Mouse (Mus musculus): ENCODE measurements around the gene Hspb3. TPM values are rescaled to one million over a fixed set of nuclear protein-coding genes. Genes with fewer than 3 reads are reported as not detected.

The Hspb3 gene
- polyA plus RNA-seq (2016; fragmentation: Nextera tagmentation; extraction: Ambion mirVana), result 0.31 TPM in 1 of 2 replicates, not detected in the other

DNA sequence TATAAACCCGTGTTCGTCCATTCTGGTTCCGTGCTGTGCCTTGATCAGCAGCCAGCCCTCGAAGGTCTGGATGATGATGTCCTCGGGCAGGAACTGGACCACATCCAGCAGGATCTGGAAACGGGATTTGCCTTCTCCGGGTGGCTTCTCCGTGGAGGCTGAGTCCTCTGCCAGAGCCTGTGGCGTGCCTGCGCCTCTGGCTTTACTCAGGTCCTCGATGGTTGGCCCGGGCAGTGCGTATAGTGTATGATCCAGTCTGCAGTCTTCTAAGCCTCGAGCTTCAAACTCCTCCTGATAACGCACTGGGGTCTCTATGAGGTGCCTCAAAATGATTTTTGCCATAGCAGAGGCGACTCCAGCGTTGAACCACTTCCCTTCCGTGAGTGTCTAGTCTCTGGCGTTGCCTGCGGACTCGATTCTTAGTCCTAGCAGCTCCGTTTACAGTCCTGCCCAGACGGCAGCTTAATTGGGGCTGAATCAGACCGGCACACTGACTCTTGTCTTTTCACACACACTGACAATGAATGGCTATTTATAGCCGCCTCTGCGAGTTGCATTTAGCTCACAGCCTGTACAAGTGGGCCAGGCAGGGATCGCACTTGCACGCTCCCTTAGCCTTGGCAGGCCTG, at the start of gene Hspb3:
Hspb3 (minus strand) TSS at position 526 of the 629 bp plus-strand sequence.
- H3K27ac ChIP-seq (replicated peaks), result no peak within 1 kb of the TSS
- H3K27me3 ChIP-seq, result no peaks in the 10 kb centered on the region
- 73% methylated on average over 28 of the region's 28 CpGs for WGBS
- no peak within 1 kb of the TSS for H3K4me2 ChIP-seq (replicated peaks)
- H3K4me1 ChIP-seq, result peaks cover 9% of the 10 kb centered on the region; the same call in 1 of the 2 replicates
- H3K4me3 ChIP-seq, result no peak within 1 kb of the TSS
- ATAC-seq (ENCODE audit: low FRiP score, low read depth), result peak; percentile 52; the same call in 1 of the 2 replicates
- no peaks in the 10 kb centered on the region for H3K36me3 ChIP-seq
- H3K9ac ChIP-seq (replicated peaks), result no peak within 1 kb of the TSS
- H3K9me3 ChIP-seq, result no peaks in the 10 kb centered on the region

GRCm38 (mm10) chr13:113713186-113713585, 49.7 kb upstream of the Hspb3 start:
- Histone ChIP-seq H3K36me3 (no peaks in the 10 kb centered on the region), H3K9me3 (peaks cover 4% of the 10 kb centered on the region), H3K27me3 (0 out of 2 replicates have a peak, but pooled peaks cover 7% of the 10 kb centered on the region), H3K27ac (replicated peaks) (no peak overlapping the region), H3K4me1 (no peaks in the 10 kb centered on the region), H3K4me2 (replicated peaks) (no peak overlapping the region), H3K4me3 (no peak overlapping the region), H3K9ac (replicated peaks) (no peak overlapping the region)
- no peak for ATAC-seq (ENCODE audit: low FRiP score, low read depth)
- WGBS, result 67% methylated on average over 3 of the region's 3 CpGs

DNA sequence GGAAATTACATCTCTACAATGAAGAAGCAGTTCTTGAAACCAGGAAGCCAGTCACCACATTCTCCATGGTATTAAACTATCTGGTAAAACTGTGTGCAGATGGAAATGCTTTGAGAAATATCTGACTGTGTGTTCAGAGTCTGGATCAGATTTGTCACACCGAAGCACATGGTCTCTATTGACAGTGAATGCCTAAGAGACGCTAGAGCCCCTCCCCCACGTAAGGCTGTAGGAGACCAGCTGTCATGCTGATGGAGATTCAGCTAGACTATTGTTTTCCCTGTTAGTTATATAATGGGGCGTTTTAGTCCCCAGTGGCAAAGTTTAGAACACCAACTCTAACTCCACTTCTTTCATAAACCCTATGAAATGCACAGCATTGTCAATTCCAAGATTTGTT, 42.7 kb upstream of the Hspb3 start:
- peak; percentile 87 for ATAC-seq (ENCODE audit: low FRiP score, low read depth)
- Histone ChIP-seq H3K9me3 (no peaks in the 10 kb centered on the region), H3K4me1 (peaks cover 10% of the 10 kb centered on the region), H3K27me3 (0 out of 2 replicates have a peak, but pooled peaks cover 6% of the 10 kb centered on the region), H3K9ac (replicated peaks) (no peak overlapping the region), H3K4me3 (no peak overlapping the region), H3K36me3 (no peaks in the 10 kb centered on the region), H3K27ac (replicated peaks) (no peak overlapping the region), H3K4me2 (replicated peaks) (no peak overlapping the region)
- 8% methylated on average over 4 of the region's 4 CpGs for WGBS

DNA sequence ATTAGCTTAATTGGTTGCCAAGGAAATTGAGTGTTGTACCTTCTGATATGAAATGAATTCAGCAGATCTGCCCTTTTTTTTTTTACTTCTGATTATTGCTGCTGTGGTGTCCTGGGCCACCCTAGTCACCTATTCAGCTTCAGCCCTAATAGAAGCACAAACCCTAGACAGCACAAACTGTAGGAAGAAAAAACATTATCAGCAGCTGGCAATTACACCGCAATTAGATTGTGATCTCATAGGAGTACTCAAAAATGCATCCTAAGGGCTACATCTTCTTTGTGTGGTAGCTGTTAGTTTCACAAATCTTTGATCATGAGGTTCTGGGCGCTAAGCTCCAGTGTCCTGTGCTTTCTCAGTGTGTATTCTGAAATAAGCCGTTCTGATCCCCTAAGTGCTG, 37.7 kb upstream of the Hspb3 start:
- Histone ChIP-seq H3K9me3 (no peaks in the 10 kb centered on the region), H3K27me3 (0 out of 2 replicates have a peak, but pooled peaks cover 3% of the 10 kb centered on the region), H3K4me1 (peaks cover 27% of the 10 kb centered on the region), H3K36me3 (no peaks in the 10 kb centered on the region), H3K4me2 (replicated peaks) (no peak overlapping the region), H3K4me3 (no peak overlapping the region), H3K27ac (replicated peaks) (no peak overlapping the region), H3K9ac (replicated peaks) (no peak overlapping the region)
- WGBS, result 61% methylated on average over 3 of the region's 3 CpGs
- ATAC-seq (ENCODE audit: low FRiP score, low read depth), result no peak

GRCm38 (mm10) chr13:113699928-113700327, 36.5 kb upstream of the Hspb3 start:
- peaks cover 22% of the 10 kb centered on the region for H3K4me1 ChIP-seq
- 0 out of 2 replicates have a peak, but pooled peaks cover 3% of the 10 kb centered on the region for H3K27me3 ChIP-seq
- 78% methylated on average over 8 of the region's 8 CpGs for WGBS
- H3K36me3 ChIP-seq, result no peaks in the 10 kb centered on the region
- no peak overlapping the region for H3K4me3 ChIP-seq
- no peak for ATAC-seq (ENCODE audit: low FRiP score, low read depth)
- no peak overlapping the region for H3K27ac ChIP-seq (replicated peaks)
- no peak overlapping the region; the same call in 1 of the 2 replicates for H3K4me2 ChIP-seq (replicated peaks)
- H3K9ac ChIP-seq (replicated peaks), result no peak overlapping the region
- H3K9me3 ChIP-seq, result no peaks in the 10 kb centered on the region

DNA sequence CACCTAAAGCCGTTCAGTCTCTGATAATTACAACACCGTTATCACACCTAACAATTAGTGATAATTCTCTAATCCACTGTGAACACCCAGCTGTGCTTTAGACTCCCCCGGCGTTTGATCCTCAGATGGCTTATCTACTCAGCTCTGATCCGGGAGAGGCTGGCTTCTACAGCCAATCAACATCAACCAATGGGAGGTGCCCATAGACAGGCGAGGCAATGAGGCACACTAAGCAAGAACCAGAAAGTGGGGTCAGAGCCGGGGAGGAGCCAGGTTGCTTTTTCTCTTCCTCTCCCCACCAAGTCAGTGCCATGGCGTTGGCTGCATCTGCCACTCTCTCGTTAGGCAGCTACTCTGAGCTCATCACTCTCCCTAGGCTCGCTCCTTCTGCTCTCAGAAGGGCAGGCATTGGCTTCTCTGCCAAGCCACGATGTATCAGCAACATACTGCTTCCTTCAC, 36.0 kb upstream of the Hspb3 start:
- WGBS, result 27% methylated on average over 11 of the region's 11 CpGs
- Histone ChIP-seq H3K4me1 (peaks cover 22% of the 10 kb centered on the region), H3K9me3 (no peaks in the 10 kb centered on the region), H3K9ac (replicated peaks) (no peak overlapping the region), H3K36me3 (no peaks in the 10 kb centered on the region), H3K27me3 (0 out of 2 replicates have a peak, but pooled peaks cover 3% of the 10 kb centered on the region), H3K4me3 (no peak overlapping the region), H3K27ac (replicated peaks) (no peak overlapping the region), H3K4me2 (replicated peaks) (no peak overlapping the region; the same call in 1 of the 2 replicates)
- ATAC-seq (ENCODE audit: low FRiP score, low read depth), result peak; percentile 67

DNA sequence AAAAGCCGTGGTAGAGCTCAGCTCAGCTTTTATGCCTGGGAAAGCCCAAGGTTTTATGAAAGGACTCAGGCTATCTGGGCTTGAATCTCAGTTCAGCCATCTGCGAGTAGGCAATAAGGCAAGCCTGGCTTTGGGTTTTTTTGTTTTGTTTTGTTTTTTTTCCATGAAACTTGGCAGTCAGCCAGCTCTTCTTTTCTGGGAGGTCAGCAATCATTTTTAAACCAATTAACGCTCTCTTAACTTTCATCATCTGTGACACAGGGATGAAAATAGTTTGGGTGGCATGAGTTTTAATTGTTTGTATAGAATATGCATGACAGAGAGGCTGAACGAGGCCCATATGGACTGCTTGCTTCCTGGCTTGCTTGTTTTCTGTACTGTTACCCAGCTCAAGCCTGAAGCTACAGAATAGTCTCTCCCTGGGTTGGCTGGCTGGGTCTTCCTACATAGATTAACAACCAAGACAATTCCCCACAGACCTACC, 33.4 kb upstream of the Hspb3 start:
- 73% methylated on average over 4 of the region's 4 CpGs for WGBS
- H3K27ac ChIP-seq (replicated peaks), result no peak overlapping the region
- H3K9ac ChIP-seq (replicated peaks), result no peak overlapping the region
- H3K4me1 ChIP-seq, result peaks cover 22% of the 10 kb centered on the region
- H3K27me3 ChIP-seq, result no peaks in the 10 kb centered on the region
- H3K36me3 ChIP-seq, result no peaks in the 10 kb centered on the region
- no peak overlapping the region for H3K4me2 ChIP-seq (replicated peaks)
- ATAC-seq (ENCODE audit: low FRiP score, low read depth), result no peak
- no peak overlapping the region for H3K4me3 ChIP-seq
- H3K9me3 ChIP-seq, result no peaks in the 10 kb centered on the region

GRCm38 (mm10) chr13:113693383-113693782, 29.9 kb upstream of the Hspb3 start:
- Histone ChIP-seq H3K27ac (replicated peaks) (no peak overlapping the region), H3K9ac (replicated peaks) (no peak overlapping the region), H3K4me2 (replicated peaks) (no peak overlapping the region), H3K4me3 (no peak overlapping the region), H3K9me3 (no peaks in the 10 kb centered on the region), H3K4me1 (peaks cover 10% of the 10 kb centered on the region), H3K36me3 (no peaks in the 10 kb centered on the region), H3K27me3 (no peaks in the 10 kb centered on the region)
- 22% methylated on average over 6 of the region's 6 CpGs for WGBS
- 0 out of 2 replicates have a peak, but pooled peaks have one; percentile 55 for ATAC-seq (ENCODE audit: low FRiP score, low read depth)

GRCm38 (mm10) chr13:113691644-113692043, 28.2 kb upstream of the Hspb3 start:
- no peaks in the 10 kb centered on the region for H3K27me3 ChIP-seq
- no peak overlapping the region for H3K4me3 ChIP-seq
- no peaks in the 10 kb centered on the region for H3K9me3 ChIP-seq
- 71% methylated on average over 9 of the region's 9 CpGs for WGBS
- ATAC-seq (ENCODE audit: low FRiP score, low read depth), result no peak
- H3K27ac ChIP-seq (replicated peaks), result no peak overlapping the region
- H3K9ac ChIP-seq (replicated peaks), result no peak overlapping the region
- no peak overlapping the region for H3K4me2 ChIP-seq (replicated peaks)
- H3K4me1 ChIP-seq, result peaks cover 4% of the 10 kb centered on the region; the same call in 1 of the 2 replicates
- no peaks in the 10 kb centered on the region for H3K36me3 ChIP-seq

- no peaks in the 10 kb centered on the region for H3K9me3 ChIP-seq
- H3K36me3 ChIP-seq, result no peaks in the 10 kb centered on the region
- ATAC-seq (ENCODE audit: low FRiP score, low read depth), result no peak
- H3K27me3 ChIP-seq, result no peaks in the 10 kb centered on the region
- no peak overlapping the region for H3K4me2 ChIP-seq (replicated peaks)
- H3K4me1 ChIP-seq, result no peaks in the 10 kb centered on the region
- WGBS, result 88% methylated on average over 7 of the region's 7 CpGs
- H3K27ac ChIP-seq (replicated peaks), result no peak overlapping the region
- no peak overlapping the region for H3K4me3 ChIP-seq
- no peak overlapping the region for H3K9ac ChIP-seq (replicated peaks)
Measured at GRCm38 (mm10) chr13:113689883-113690282, 26.4 kb upstream of the Hspb3 start.

DNA sequence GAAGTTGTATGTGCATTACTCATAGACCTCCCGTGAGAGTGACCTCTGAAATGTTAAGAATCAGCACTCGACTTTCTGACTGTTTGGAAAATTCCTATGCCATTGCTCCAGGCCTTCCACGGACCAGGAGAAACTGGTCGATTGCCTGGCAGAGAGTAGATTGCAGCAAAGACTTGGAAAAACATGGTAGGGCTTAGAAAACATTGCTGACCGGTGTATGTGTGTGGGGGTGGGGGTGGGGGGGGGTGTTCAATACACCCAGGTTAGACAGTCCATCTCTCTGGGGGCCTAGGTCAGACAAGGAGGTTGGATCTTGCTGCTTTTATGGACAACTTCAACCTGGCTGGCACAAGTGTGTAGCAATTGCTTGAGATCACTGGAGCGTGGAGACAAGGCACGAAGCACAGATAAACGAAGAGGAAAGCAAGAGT, 23.2 kb upstream of the Hspb3 start:
- H3K9ac ChIP-seq (replicated peaks), result no peak overlapping the region
- no peaks in the 10 kb centered on the region for H3K4me1 ChIP-seq

DNA sequence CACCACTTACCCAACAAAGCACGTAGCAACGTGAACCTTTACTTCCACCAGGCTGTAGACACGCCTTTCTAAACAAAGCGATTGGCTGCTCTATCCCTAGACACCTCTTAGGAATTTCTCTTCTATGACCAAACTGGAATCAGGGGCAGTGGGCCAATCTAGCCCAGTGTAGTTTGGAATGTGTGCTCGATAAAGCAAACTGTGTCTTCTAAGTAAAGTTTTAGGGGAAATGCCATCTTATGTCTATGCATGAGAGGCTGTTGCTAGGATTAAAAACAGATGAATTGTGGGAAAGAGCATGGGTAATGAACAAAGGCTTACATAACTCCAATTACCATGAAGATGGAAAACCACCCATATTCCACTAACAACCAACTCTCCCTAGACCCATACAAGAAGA, 19.3 kb upstream of the Hspb3 start:
- 83% methylated on average over 5 of the region's 5 CpGs for WGBS
- ATAC-seq (ENCODE audit: low FRiP score, low read depth), result no peak
- H3K9ac ChIP-seq (replicated peaks), result no peak overlapping the region
- H3K27me3 ChIP-seq, result no peaks in the 10 kb centered on the region
- H3K36me3 ChIP-seq, result no peaks in the 10 kb centered on the region
- no peak overlapping the region for H3K4me3 ChIP-seq
- no peaks in the 10 kb centered on the region for H3K9me3 ChIP-seq
- no peak overlapping the region for H3K4me2 ChIP-seq (replicated peaks)
- H3K27ac ChIP-seq (replicated peaks), result no peak overlapping the region
- H3K4me1 ChIP-seq, result no peaks in the 10 kb centered on the region

More for the DNA sequence above, 23.2 kb upstream of the Hspb3 start:
- no peak for ATAC-seq (ENCODE audit: low FRiP score, low read depth)
- no peaks in the 10 kb centered on the region for H3K36me3 ChIP-seq
- no peak overlapping the region for H3K4me2 ChIP-seq (replicated peaks)
- no peaks in the 10 kb centered on the region for H3K9me3 ChIP-seq
- no peak overlapping the region for H3K4me3 ChIP-seq
- no peaks in the 10 kb centered on the region for H3K27me3 ChIP-seq
- 72% methylated on average over 8 of the region's 8 CpGs for WGBS
- no peak overlapping the region for H3K27ac ChIP-seq (replicated peaks)

All from midbrain, embryonic 12.5 days (tissue).